Mouse (Mus musculus): Measurements from ENCODE around the gene Gdpd1.

- TF ChIP-seq CTCF (conservative IDR thresholded peaks at IDR 0.05; ENCODE audit: insufficient read depth, insufficient read length, low read depth, low read length) (no peak), POLR2A (IDR thresholded peaks at IDR 0.05; ENCODE audit: low read depth, low read length) (no peak)
Measured at GRCm38 (mm10) chr11:87019431-87019830, 54.4 kb downstream of the Gdpd1 start.
